Comparison of ENCODE assay signal across 22 mouse cellular contexts in genomic region chr11:3941371-3941770, GRCm38 (mm10). TPM values are rescaled to one million over a fixed set of nuclear protein-coding genes. Genes with fewer than 3 reads are reported as not detected.
"Had no signal": no experiment of that assay in that cellular context is flagged by ENCODE, and none has a peak within 500 bp of the region (broad histone marks: within the 10 kb centered on the region; RNA-seq: fewer than 3 reads in every experiment).

No protein-coding gene starts in this region.

- H3K27ac ChIP-seq: intestine, embryonic 15.5 days; kidney, postnatal 0 days; layer of hippocampus, adult 2 months; limb, embryonic 10.5 days; limb, embryonic 13.5 days; liver, embryonic 12.5 days; liver, embryonic 15.5 days; lung, embryonic 15.5 days; midbrain, embryonic 10.5 days; midbrain, embryonic 13.5 days had no signal

- DNase-seq: kidney, adult 18-20 months; layer of hippocampus, adult 9-11 months; liver; lung, adult 18-20 months; lung, postnatal 10 days; lung, postnatal 36 days; thymus, postnatal 25 days had no signal

- H3K4me3 ChIP-seq: intestine, embryonic 15.5 days; layer of hippocampus, adult 2 months; limb, embryonic 10.5 days; limb, embryonic 13.5 days; liver, embryonic 12.5 days; liver, embryonic 15.5 days; lung, embryonic 15.5 days; megakaryocyte, embryonic 14.5 days; midbrain, embryonic 10.5 days; midbrain, embryonic 13.5 days had no signal

- H3K4me1 ChIP-seq: intestine, embryonic 15.5 days; limb, embryonic 10.5 days; limb, embryonic 13.5 days; liver, embryonic 12.5 days; liver, embryonic 15.5 days; lung, embryonic 15.5 days; midbrain, embryonic 10.5 days; midbrain, embryonic 13.5 days had no signal

- H3K36me3 ChIP-seq: intestine, embryonic 15.5 days; limb, embryonic 10.5 days; limb, embryonic 13.5 days; liver, embryonic 12.5 days; liver, embryonic 15.5 days; lung, embryonic 15.5 days; midbrain, embryonic 10.5 days; midbrain, embryonic 13.5 days had no signal

RNA-seq across cellular contexts. Expression of gene 4930556J24Rik, which starts 35.2 kb away (rescaled TPM):
- polyA plus RNA-seq: intestine, embryonic 15.5 days; large intestine, adult 2 months; neural tube, embryonic 11.5 days; spleen, adult 2 months; thymus, postnatal 0 days had no signal
